Mouse (Mus musculus) left cerebral cortex, adult 2 months (tissue): Measurements from ENCODE around the gene Pcdh8. TPM values are rescaled to one million over a fixed set of nuclear protein-coding genes. Genes with fewer than 3 reads are reported as not detected.

ENCODE experiments used
- DNase-seq, 2 experiments: peaks; one replicate each; pipeline ENCODE4 v3.0.0; 2021 to 2022; ENCODE audit warnings: low spot score in 2 of 2, mixed read lengths in 1 of 2; ENCODE audit errors: extremely low spot score in 1 of 2
- H3K27ac ChIP-seq: fragments of 200-600 bp; 2 replicates; pipeline ENCODE4 v1.8.1; 2022
- H3K4me3 ChIP-seq: fragments of 200-600 bp; 2 replicates; pipeline ENCODE4 v1.8.1; 2022
- CTCF ChIP-seq: fragments of 200-600 bp; IDR thresholded peaks from 2 replicates; pipeline ENCODE4 v1.8.1; 2022; ENCODE audit warnings: antibody characterized with exemption, mild to moderate bottlenecking, moderate library complexity
- intact Hi-C: fragments of 180-260 bp; cut with DNase I; formaldehyde crosslinking; loops from one replicate; pipeline ENCODE4 v1.15.1; 2025
- long read RNA-seq, 2 experiments: library from polyadenylated mRNA; stranded (forward); transcript quantifications; one replicate each; pipeline ENCODE4 v2.0.0; 2021; ENCODE audit warnings: borderline mapping rate in 2 of 2
- total RNA-seq, 2 experiments: library from RNA; stranded (reverse); gene quantifications; 2 replicates each; pipeline ENCODE4 v1.2.3; 2021

Pcdh8 gene
- total RNA-seq: 10 to 100 TPM; 57.5 to 64.1 TPM
- long read RNA-seq, experiment 1, full-length matches to known transcripts: 188 of 195 reads
- long read RNA-seq, experiment 1, partial matches to known transcripts: 2 of 195 reads
- long read RNA-seq, experiment 1, other reads (novel, unspliced or antisense): 5 of 195 reads
- long read RNA-seq, experiment 2, full-length matches to known transcripts: 166 of 169 reads
- long read RNA-seq, experiment 2, partial matches to known transcripts: 3 of 169 reads
- long read RNA-seq, experiment 2, other reads (novel, unspliced or antisense): 0 of 169 reads

GRCm38 (mm10) chr14:79771094-79771535 is at the start of gene Pcdh8:
TSS of gene Pcdh8 (minus strand) at chr14:79771312.
- no peak; the same call in 1 of the 2 replicates for TF ChIP-seq CTCF
- Histone ChIP-seq H3K4me3 (peak within 1 kb of the TSS; percentile 52), H3K27ac (peak within 1 kb of the TSS; percentile 80)
- DNase-seq: peak; percentile 91 to 92
- intact Hi-C loops: loop anchor here (2.0 to 10.0 kb wide), 4 partner anchors 114 to 261 kb away; no protein-coding TSS in a partner anchor

GRCm38 (mm10) chr14:79814709-79815108 is 43.6 kb upstream of the Pcdh8 start:
- H3K27ac ChIP-seq: no peak overlapping the region
- intact Hi-C loops: no loop called here
- no peak overlapping the region for H3K4me3 ChIP-seq
- TF ChIP-seq CTCF: no peak
- no peak for DNase-seq

GRCm38 (mm10) chr14:79814084-79814483 is 43.0 kb upstream of the Pcdh8 start:
- Histone ChIP-seq H3K4me3 (no peak overlapping the region), H3K27ac (no peak overlapping the region)
- DNase-seq: no peak
- TF ChIP-seq CTCF: no peak
- intact Hi-C loops: no loop called here

- Histone ChIP-seq H3K27ac (no peak overlapping the region), H3K4me3 (no peak overlapping the region)
- intact Hi-C loops: no loop called here
- DNase-seq: no peak
- TF ChIP-seq CTCF: no peak
Measured at GRCm38 (mm10) chr14:79793179-79793578, 22.1 kb upstream of the Pcdh8 start.

GRCm38 (mm10) chr14:79789535-79789934 is 18.4 kb upstream of the Pcdh8 start:
- DNase-seq: no peak
- no peak overlapping the region for H3K4me3 ChIP-seq
- intact Hi-C loops: no loop called here
- no peak overlapping the region for H3K27ac ChIP-seq
- TF ChIP-seq CTCF: no peak

GRCm38 (mm10) chr14:79788656-79789204 is 17.6 kb upstream of the Pcdh8 start:
- no peak for DNase-seq
- no peak for TF ChIP-seq CTCF
- no peak overlapping the region for H3K4me3 ChIP-seq
- H3K27ac ChIP-seq: no peak overlapping the region
- intact Hi-C loops: no loop called here

GRCm38 (mm10) chr14:79787918-79788317 is 16.8 kb upstream of the Pcdh8 start:
- TF ChIP-seq CTCF: no peak
- DNase-seq: no peak
- intact Hi-C loops: no loop called here
- Histone ChIP-seq H3K4me3 (no peak overlapping the region), H3K27ac (no peak overlapping the region)

- no peak for DNase-seq
- no peak for TF ChIP-seq CTCF
- no peak overlapping the region for H3K4me3 ChIP-seq
- intact Hi-C loops: no loop called here
- no peak overlapping the region for H3K27ac ChIP-seq
Measured at GRCm38 (mm10) chr14:79785400-79785799, 14.3 kb upstream of the Pcdh8 start.

GRCm38 (mm10) chr14:79780889-79781288 is 9.8 kb upstream of the Pcdh8 start:
- TF ChIP-seq CTCF: no peak

GRCm38 (mm10) chr14:79780332-79780731 is 9.2 kb upstream of the Pcdh8 start:
- TF ChIP-seq CTCF: no peak
- H3K4me3 ChIP-seq: no peak overlapping the region
- no peak for DNase-seq
- no peak overlapping the region for H3K27ac ChIP-seq
- intact Hi-C loops: no loop called here

More at GRCm38 (mm10) chr14:79780889-79781288, 9.8 kb upstream of the Pcdh8 start:
- DNase-seq: no peak
- Histone ChIP-seq H3K27ac (no peak overlapping the region), H3K4me3 (no peak overlapping the region)
- intact Hi-C loops: no loop called here

GRCm38 (mm10) chr14:79779841-79780240 is 8.7 kb upstream of the Pcdh8 start:
- DNase-seq: no peak
- intact Hi-C loops: loop anchor here (10.0 kb wide), 1 partner anchor 135 kb away; no protein-coding TSS in a partner anchor
- no peak for TF ChIP-seq CTCF
- no peak overlapping the region for H3K27ac ChIP-seq
- no peak overlapping the region for H3K4me3 ChIP-seq
